Mouse (Mus musculus) frontal cortex, postnatal 36 days (tissue): ENCODE results near the gene Ppib.

Experiments used
- DNase-seq, 2 experiments: peaks; one replicate each; pipeline ENCODE4 v3.0.0; 2022; ENCODE audit warnings: low spot score in 2 of 2

The Ppib gene

GRCm38 (mm10) chr9:66072754-66073153 lies 12.7 kb downstream of the Ppib start:
- DNase-seq, result no peak

GRCm38 (mm10) chr9:66078072-66078471 lies 18.1 kb downstream of the Ppib start:
- DNase-seq, result no peak

- DNase-seq, result no peak
These were observed 18.5 kb downstream of the Ppib start for GRCm38 (mm10) chr9:66078493-66078892.

GRCm38 (mm10) chr9:66080804-66081459 lies 20.9 kb downstream of the Ppib start:
- DNase-seq, result no peak

- DNase-seq, result no peak
These were observed 22.0 kb downstream of the Ppib start for GRCm38 (mm10) chr9:66081999-66082398.

- no peak for DNase-seq
These were observed 24.1 kb downstream of the Ppib start for GRCm38 (mm10) chr9:66084171-66084570.

- no peak for DNase-seq
These were observed 27.0 kb downstream of the Ppib start for GRCm38 (mm10) chr9:66087062-66087461.

- peak; percentile 51 to 52 for DNase-seq
These were observed 28.4 kb downstream of the Ppib start for GRCm38 (mm10) chr9:66088411-66088810.

- DNase-seq, result no peak
These were observed 30.7 kb downstream of the Ppib start for GRCm38 (mm10) chr9:66090593-66091244.

- DNase-seq, result no peak
These were observed 31.6 kb downstream of the Ppib start for GRCm38 (mm10) chr9:66091327-66092231.

- no peak for DNase-seq
These were observed 32.6 kb downstream of the Ppib start for GRCm38 (mm10) chr9:66092664-66093063.

- DNase-seq, result no peak
These were observed 41.6 kb downstream of the Ppib start for GRCm38 (mm10) chr9:66101577-66101976.

- peak in 1 of 2 experiments; percentile 45 for DNase-seq
These were observed 42.6 kb downstream of the Ppib start for GRCm38 (mm10) chr9:66102668-66103067.

GRCm38 (mm10) chr9:66104601-66105000 lies 44.6 kb downstream of the Ppib start:
- DNase-seq, result no peak

GRCm38 (mm10) chr9:66105168-66105567 lies 45.1 kb downstream of the Ppib start:
- DNase-seq, result no peak

- DNase-seq, result no peak
These were observed 49.6 kb downstream of the Ppib start for GRCm38 (mm10) chr9:66109574-66109973.

- DNase-seq, result no peak
These were observed 50.1 kb downstream of the Ppib start for GRCm38 (mm10) chr9:66110126-66110525.

- DNase-seq, result no peak
These were observed 50.8 kb downstream of the Ppib start for GRCm38 (mm10) chr9:66110611-66111379.

GRCm38 (mm10) chr9:66114341-66114740 lies 54.3 kb downstream of the Ppib start:
- no peak for DNase-seq
